Mouse (Mus musculus): ENCODE data around the gene Gpr25. TPM values are rescaled to one million over a fixed set of nuclear protein-coding genes. Genes with fewer than 3 reads are reported as not detected.

Gene Gpr25
- total and polyA plus RNA-seq, 3 experiments: not detected

DNA sequence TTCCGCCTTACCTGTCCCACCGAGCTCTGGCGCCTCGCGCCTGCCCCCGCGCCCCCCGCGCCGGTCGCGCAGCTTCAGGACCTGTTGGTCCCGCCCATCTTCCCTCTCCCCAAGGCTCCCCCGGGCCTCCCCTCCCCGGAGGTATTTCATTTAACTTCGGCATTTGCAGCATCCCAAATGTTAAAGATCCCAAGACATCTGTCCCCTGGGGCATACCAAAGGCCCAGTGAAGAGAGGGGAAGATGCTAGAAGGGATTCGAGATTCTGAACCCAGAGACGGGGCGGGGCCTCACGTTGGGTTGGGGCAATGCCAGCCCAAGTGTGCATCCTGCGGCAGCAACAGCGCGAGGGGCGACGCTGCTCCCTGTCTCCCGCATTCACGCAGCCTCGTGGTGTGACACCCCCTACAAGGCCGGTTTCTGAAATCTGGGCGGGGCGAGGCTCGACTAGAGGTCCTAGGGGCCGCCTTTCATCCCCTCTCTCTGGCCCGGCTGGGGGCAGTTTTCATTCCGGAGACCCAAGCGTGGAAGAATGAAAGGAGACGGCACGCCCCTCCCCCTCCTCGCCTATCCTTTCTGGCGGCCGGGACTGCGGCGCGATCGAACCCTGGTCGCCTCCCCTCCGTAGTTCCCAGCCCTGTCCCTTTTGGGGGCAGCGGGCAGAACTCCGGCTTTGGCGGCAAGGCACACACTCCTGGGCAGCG is 26.6 kb downstream of the Gpr25 start, which contains the start of gene Inava:
Inava (minus strand) TSS at position 373 of the 703 bp plus-strand sequence.
- peak; percentile 32 for DNase-seq

DNA sequence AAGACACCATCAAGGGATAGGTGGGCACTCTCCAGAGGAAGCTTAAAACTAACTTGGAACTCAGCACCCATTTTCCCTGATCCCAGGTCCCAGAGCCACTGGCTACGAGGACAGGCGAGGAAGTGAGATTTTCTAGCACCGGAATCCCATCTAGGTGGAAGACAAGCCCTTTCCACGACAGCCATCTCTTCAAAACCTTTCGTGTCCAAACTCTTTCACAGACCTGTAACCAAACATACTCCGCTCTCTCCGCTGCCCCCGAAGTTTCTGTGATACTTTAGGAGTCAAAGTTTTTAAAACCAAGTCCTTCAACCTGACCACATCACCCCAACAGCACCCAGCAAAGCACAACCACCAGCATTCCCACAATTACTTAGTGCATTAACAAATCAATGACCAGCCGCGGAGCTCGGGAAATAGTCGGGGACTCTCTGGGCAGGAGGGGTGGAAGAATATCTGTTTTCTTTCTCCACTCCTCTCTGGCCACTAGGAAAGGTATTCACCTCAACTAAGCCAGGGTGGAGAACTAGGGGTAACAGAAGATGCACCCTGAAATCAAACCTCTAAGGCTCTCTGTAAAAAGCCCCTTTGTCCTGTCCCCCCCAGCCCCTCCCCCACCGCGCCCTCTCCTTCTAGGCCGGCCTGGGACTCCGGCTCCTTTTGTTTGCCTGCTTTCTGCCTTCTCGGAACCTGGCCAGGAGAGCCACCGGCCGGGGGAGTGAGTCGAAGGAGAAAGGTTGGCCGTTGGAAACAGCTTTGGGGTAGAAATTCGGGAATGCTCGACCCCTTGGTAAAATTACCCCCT is 27.5 kb downstream of the Gpr25 start:
- DNase-seq: no peak

DNA sequence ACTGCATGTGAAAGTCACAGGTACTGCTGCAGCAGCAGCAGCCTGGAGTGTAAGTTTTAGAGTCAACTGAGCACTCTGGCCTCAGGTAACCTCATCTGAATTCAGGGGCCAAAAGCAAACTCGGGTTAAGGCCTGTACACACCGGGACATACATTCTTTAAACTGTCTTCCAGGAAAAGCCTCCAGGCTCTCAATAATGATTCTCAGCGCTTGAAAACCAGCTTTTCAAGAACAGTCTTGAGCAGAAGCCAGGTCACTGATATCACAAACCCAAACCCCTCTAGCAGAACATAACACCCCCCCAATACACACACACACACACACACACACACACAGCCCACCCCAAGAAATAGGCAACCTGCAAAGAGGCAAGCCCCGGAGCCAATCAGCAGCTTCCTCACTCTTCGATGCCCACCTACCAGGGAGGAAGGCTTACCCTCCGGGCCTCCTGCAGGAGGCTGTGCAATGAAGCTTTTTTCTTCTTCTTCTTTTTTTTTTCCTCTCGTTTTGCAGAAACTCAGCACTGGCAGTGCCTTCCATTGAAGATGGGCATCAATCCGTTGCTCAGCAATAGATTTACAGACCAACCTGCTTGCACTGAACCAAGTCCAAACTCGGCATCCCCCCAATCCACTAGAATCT is 28.3 kb downstream of the Gpr25 start:
- no peak for DNase-seq

DNA sequence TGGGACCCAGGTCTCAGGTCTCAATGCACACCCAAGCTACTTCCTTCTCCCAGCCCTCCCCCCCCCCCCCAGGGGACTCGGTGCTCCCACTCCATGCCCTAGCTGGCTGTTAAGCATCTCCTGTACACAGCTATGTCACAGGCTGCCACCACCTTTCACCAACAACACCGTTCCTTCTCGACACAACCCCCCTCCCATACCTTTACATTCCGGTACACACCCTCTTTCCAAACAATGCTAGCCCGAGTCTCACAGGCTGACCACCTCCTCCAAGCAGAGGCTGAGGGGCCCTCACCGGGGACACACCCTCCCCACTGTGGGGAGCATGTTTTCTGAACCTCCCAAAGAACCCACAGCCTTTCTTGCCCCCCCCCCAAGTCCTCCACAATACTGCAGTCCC is 29.1 kb downstream of the Gpr25 start:
- no peak for DNase-seq

DNA sequence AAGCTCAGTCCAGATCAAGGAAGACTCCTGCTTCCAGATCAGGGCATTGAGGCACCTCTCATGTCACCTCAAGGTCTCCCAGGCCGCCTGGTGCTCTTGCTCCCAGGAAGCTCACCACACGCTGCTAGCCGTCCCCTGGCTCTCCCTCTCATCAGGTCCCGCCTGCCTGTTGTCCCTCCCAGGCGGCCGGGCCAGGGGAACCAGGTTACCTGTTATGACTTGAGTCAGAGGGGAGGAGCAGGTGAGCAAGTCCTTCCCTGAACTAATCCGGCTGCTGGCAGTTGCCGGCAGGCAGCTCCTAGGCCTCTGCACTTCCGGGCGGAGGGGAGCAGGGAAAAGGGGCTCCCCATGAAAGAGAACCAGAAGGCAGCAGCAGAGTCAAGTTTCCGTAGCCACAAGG is 30.5 kb downstream of the Gpr25 start:
- no peak for DNase-seq

DNA sequence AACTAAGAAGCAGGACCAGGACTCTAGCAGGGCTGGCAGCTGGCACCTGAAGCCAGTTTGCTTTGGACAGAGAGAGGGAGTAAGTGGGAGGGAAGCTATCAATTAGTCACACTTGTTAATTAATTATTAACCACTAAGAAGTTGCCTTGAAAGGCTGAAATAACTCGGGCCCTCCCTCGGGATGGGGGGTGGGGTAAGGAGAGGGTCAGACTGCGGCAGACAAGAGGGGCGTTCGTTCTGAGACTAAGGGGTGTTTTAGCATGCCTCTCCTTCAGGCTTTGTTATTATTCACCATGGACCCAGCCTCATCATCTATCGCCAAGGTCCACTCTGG is 31.7 kb downstream of the Gpr25 start:
- DNase-seq: peak; percentile 9

DNA sequence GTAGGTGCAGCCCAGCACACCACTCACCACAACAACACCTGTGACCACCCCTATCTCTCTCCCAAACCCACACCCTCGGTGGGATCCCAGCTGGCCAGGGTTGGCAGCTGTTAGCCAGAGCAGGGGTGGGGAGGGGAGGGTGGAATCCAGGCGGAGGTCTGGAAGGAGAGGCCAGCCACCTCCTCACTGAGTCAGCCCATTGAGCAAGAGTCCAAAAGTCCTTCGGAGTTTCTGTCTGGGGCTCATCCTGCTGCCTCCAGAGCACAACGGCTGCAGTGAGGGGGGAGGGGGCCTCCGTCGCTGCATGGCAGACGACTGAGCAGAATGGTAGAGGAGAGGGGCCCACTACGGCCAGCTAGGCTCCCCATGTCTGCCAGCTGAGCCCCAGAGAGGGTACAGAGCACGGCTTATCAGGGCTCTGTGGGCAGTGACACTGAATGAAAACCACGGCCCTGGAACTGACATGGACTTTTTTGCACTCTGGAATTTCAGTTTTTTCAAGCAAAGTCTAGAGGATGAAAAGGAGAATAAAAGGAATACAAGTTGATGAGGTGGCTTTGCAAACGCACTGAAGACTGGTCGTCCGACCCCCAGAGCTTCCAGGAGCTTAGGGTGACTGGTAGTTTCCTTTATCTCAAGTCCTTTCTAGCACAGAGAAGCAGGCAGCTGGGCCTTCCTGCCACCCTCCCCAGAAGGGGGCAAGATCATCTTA is 32.2 kb downstream of the Gpr25 start:
- DNase-seq: peak; percentile 84

DNA sequence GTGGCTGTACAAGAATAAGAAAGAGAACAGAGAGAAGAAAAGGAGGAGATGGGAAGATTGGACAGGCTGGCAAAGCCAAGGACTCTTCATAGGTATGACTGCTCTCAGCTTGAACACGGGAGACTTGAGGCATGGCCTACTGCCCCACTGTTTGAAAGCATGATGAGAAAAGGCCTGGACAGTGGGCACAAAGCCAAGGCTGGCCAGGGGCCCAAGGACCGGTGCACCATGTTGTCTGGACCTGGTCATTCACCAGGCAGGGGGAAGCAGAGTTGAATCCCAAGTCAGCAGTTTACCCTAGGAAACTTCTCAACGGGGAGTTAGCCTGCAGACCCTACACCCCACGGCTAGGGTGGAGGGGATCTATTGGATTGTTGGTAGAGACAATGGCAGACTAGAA is 32.8 kb downstream of the Gpr25 start:
- DNase-seq: peak; percentile 85

DNA sequence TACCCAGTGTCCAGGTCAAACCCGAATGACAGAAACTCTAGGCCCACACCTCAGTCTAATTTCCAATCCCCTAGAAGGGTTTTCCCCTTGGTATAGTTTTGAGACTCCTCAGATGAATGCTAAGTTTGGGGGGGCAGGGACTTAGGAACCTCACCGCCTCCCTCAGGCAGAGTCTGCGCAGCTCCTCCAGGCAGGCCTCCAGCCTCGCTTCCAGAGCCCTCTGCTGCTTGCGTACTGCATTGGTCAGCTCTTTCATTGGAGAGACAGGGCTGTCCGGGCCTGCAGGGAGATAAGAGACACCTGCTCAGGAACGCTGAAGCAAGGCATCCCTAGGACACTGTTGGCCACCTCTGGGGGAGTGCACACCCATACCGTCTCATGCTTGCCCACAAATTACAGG is 34.0 kb downstream of the Gpr25 start:
- DNase-seq: no peak

DNA sequence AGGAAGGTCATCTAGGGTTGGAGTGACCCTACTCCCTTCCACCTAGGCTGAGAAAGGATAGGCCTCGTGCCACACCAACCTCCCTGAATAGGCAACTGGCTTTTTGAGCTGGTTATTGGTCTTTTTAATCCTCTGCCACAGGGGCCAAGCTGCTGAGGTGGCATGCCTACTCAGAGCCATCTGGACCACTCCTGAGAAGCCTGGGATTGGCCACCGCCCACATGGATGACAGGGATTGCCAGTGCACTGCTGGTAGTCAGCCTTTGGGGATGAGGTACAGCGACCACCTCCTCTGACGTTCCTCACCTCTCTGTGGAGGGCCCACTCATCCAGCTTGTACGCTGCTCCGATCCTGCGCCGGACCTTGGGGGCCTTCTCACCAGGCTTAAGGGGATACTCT is 34.8 kb downstream of the Gpr25 start:
- DNase-seq: no peak

DNA sequence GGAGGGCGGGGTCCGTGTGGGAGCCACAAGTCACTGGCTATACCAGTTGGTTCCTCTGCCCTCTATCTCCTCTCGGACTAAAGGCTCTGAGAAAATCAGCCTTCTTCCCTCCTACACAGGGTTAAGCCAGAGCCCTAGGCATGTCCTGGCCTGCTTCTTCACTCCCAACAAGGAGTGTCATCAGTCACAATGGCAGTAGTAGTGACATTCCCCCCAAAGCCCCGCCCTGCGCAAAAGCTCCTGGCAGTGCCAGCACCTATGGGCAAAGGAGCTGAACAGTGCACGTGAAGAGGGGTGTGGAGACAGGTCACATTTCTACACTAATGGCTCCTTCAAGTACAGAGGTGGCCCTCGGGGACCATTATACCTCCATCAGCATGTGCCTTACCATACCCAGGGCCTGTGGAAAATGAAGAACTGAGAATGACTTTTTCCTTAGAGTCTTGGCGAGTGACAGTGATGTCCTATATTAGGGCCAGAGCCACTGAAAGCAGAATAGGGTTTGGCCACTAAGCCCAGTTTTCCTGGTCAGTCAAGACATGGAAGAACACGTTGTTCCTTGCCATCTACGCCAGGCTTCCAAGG is 36.8 kb downstream of the Gpr25 start:
- no peak for DNase-seq

DNA sequence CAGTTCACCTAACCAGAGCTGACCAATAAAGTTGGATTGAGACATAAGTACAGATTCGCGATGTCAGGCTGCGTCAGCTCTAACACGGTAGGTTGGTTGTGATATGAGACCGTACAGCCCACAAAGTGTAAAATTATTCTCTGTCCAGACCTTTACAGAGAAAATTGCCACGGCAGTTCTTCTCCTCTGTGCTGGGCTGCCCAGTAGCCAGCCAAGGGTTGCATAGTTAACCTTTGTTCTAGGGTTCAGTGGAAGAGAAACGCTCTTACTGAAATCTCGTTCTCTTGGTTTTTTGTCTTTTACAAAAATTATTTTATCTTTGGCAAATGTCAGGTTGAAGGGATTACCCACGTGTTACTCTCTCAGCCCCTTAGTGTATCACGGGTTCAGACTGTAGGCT is 38.3 kb downstream of the Gpr25 start:
- DNase-seq: no peak

DNA sequence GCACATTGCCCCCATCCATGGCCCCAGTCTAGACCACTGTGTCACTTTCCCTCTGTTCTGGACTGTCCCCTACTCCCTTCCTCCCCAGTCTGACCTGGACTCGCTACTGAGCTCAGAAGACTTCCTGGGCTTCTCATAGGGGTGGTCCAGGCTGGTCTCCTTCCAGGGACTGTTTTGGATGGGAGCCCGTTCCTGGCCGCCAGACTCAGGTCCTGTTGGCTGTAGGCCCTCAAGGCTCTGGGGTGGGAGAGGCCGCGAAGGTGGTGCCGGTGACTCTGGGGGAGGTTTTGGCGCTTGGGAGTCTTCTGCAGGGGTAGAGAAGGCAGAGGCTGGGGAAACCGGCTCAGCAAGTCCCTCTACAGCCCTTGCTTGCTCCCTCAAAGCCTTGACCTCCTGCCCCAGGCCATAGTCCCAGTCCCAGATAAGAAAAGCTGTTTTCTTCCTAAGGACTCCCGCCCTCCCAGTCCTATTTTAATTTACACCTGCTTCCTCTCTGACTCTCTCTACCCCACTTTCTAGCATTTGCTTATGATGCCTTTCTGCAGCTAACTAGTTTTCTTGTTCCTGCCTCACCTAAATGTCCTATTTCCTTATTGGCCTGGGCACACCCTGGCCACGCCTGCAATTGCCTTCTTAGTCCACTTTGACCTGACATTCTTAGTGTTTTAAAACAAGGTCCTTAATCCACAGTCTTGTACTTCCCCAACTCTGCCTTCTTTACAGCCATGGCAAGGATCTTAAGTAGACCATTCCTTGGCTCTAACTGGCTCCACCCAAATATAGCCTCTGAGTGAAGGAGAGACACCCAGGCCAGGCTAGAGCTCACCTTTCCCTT is 40.4 kb downstream of the Gpr25 start:
- no peak for DNase-seq

DNA sequence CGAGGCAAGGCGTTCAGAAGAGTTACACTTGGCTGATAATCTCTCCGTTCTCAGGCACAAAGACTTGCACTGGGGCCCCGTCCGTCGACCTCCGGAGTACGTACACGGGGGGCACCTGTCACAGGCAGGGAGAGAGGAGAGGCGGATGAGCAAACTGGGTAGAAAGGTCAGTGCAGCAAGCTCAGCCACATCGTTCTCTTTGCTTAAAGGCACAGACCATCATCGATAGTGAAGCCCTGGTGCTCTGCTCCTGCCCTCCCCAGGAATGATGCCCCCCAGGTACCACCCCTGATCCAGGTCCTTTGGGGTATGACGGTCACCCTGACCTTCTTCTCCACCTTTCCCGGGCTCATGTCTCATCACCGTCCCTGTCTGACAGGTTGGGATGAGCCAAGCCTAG is 46.4 kb downstream of the Gpr25 start:
- no peak for DNase-seq

DNA sequence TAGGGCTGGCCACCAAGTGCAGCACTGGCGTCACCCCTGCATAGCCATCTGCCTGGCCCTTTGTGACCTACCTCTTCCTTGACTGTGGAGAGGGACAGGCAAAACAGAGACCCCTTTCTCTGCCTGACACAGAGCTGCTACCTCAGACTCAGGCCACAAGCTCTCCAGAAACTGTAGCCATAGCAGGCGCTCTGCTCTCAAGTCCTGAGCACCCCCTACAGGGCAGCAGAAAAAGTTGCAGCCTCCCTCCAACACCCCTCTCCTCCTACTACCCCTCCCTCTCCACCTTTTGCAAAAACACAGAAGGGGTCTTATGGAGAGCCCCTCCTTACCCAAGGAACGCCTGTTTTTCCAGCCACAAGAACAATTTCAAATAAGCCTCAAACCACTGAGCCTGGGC is 47.9 kb downstream of the Gpr25 start, which contains the start of gene Mroh3:
Mroh3 (minus strand) TSS at position 26 of the 400 bp plus-strand sequence.
- no peak for DNase-seq

Other genes with a start within 250 kb of the Gpr25 start
- gene Ascl5, start 210.1 kb downstream of the Gpr25 start, total RNA-seq (2021): not detected
- gene Ascl5, start 210.1 kb downstream of the Gpr25 start, polyA plus RNA-seq (2012; rRNA removed): 0.39 TPM in 1 of 2 replicates, not detected in the other
- 1 to 10 TPM in 1 of 2 experiments, under 1 TPM in 1; 0.17 to 1.2 TPM for gene Cacna1s, start 208.1 kb downstream of the Gpr25 start, total RNA-seq (2021)
- 0.15 and 0.40 TPM in 2 replicates for gene Cacna1s, start 208.1 kb downstream of the Gpr25 start, polyA plus RNA-seq (2012; rRNA removed)
- 1 to 10 TPM; 2.2 to 5.1 TPM for gene Kif21b, start 129.5 kb downstream of the Gpr25 start, total RNA-seq (2021)
- gene Kif21b, start 129.5 kb downstream of the Gpr25 start, polyA plus RNA-seq (2012; rRNA removed): 4.5 and 6.5 TPM in 2 replicates
- gene Mroh3, start 48.0 kb downstream of the Gpr25 start, total RNA-seq (2021): not detected
- not detected in 2 replicates for gene Mroh3, start 48.0 kb downstream of the Gpr25 start, polyA plus RNA-seq (2012; rRNA removed)
- under 1 TPM in 1 of 2 experiments, not detected in 1; 0.24 TPM for gene Inava, start 26.6 kb downstream of the Gpr25 start, total RNA-seq (2021)
- 0.19 and 0.33 TPM in 2 replicates for gene Inava, start 26.6 kb downstream of the Gpr25 start, polyA plus RNA-seq (2012; rRNA removed)
- 10 to 100 TPM; 38.2 to 45.5 TPM for gene Camsap2, start 85.2 kb upstream of the Gpr25 start, total RNA-seq (2021)
- gene Camsap2, start 85.2 kb upstream of the Gpr25 start, polyA plus RNA-seq (2012; rRNA removed): 12.0 and 15.2 TPM in 2 replicates
- 10 to 100 TPM; 13.6 to 14.0 TPM for gene Ddx59, start 154.4 kb upstream of the Gpr25 start, total RNA-seq (2021)
- 0.90 and 1.3 TPM in 2 replicates for gene Ddx59, start 154.4 kb upstream of the Gpr25 start, polyA plus RNA-seq (2012; rRNA removed)
- gene Kif14, start 205.5 kb upstream of the Gpr25 start, total RNA-seq (2021): under 1 TPM; 0.28 to 0.52 TPM
- 0.03 and 0.06 TPM in 2 replicates for gene Kif14, start 205.5 kb upstream of the Gpr25 start, polyA plus RNA-seq (2012; rRNA removed)